Comparison of ENCODE assay signal across 18 mouse cellular contexts in the genomic region with DNA sequence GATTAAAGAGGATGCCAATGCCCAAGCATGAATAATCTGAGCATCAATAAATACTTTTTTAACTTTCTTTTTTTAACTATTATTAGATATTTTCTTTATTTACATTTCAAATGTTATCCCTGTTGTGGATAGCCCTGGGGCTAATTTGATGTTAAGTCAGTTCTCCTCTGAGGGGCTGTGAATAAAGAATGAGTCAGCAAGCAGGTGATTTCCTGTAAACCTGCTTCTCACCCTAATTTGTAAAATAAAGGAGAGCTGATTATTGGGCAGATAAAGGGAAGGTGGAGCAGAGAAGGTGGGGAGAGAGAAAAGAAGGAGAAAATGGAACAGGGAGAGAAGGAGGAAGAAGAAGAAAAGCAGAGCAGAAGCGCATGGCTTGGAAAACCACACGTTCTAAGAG.
A peak's percentile ranks its signal among the peaks of the same experiment; 100 is the strongest.
DNase-seq lines count a peak whose midpoint lies in the region; ATAC-seq lines count a peak whose summit lies in the region.
"Had no signal": no experiment of that assay in that cellular context is flagged by ENCODE, and none has a peak within 500 bp of the region (broad histone marks: within the 10 kb centered on the region; RNA-seq: fewer than 3 reads in every experiment).

No protein-coding gene starts in this region.

- DNase-seq in ES-CJ7 (ENCODE audit: low read depth, low spot score) (peak; percentile 73), R1 (ENCODE audit: low read depth, low spot score) (peak; percentile 74)
- no peak for DNase-seq in retina, postnatal 1 day
- DNase-seq in thymus, adult 18-20 months: no peak
- DNase-seq: adrenal gland, adult 8-10 months; adrenal gland, postnatal 14 days; adrenal gland, postnatal 36 days; cerebellum, adult 11-12 months; cerebellum, adult 2 months; cerebellum, adult 9-10 months; cerebellum, postnatal 10 days; cerebellum, postnatal 25 days; forebrain, postnatal 0 days had no signal

- ATAC-seq in frontal cortex, adult (ENCODE audit: low TSS enrichment): no peak
- ATAC-seq: activated CD4-positive, CD25-positive, alpha-beta regulatory T cell, adult 4 months; forebrain, embryonic 13.5 days; forebrain, embryonic 15.5 days; forebrain, postnatal 0 days; Patski had no signal

Comparison
In these comparisons a context has a peak if more than half of its experiments do, and no peak if none do; other contexts are left out.
1. DNase-seq: peak in ES-CJ7 (single experiment) and R1 (single experiment); none in retina, postnatal 1 day (single experiment) and thymus, adult 18-20 months (0 of 2).